Comparison of ENCODE assay signal across 10 mouse cellular contexts in the genomic region with DNA sequence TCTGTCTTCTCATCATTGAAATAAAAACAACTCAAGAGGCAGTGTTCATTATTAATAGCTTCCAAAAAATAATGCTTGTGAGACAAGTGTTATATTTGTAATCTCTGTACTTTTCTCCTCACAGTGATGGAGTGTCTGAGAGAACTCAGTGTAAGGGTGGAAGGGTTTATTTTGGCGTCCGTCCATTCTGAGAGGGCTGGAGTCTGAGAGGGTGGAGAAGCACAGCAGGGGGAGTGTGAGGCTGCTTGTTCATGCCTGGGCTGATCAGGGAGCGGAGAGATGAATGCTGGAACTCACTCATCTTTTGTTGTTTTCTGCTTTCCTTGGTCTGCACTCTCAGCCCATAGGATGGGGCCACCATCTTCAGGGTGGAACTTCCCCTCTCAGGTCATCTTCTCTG. TPM values are rescaled to one million over a fixed set of nuclear protein-coding genes. Genes with fewer than 3 reads are reported as not detected.
DNase-seq lines count a peak whose midpoint lies in the region; ATAC-seq and TF ChIP-seq lines count a peak whose summit lies in the region.
"Had no signal": no experiment of that assay in that cellular context is flagged by ENCODE, and none has a peak within 500 bp of the region (broad histone marks: within the 10 kb centered on the region; RNA-seq: fewer than 3 reads in every experiment).

No protein-coding gene starts in this region.

- peak; percentile 25 for DNase-seq in layer of hippocampus, adult 9-11 months
- no peak for DNase-seq in layer of hippocampus, adult 8-10 months (ENCODE audit: low spot score in 2 of 2)
- DNase-seq in heart, postnatal 4 days: peak; percentile 53
- DNase-seq in lung, postnatal 4 days: peak; percentile 49 to 52
- DNase-seq in gastrocnemius, adult 2 months: no peak

- intact Hi-C loops in gastrocnemius, adult 2 months (cut with DNase I): no loop called here

- WGBS in forebrain, embryonic 16.5 days: 16% methylated on average over 3 of the region's 3 CpGs

- H3K36me3 ChIP-seq in forebrain, embryonic 16.5 days (ENCODE audit: control insufficient read depth, insufficient read depth): no peaks in the 10 kb centered on the region; the same call in 1 of the 2 replicates
- H3K36me3 ChIP-seq: limb, embryonic 12.5 days had no signal

- H3K27me3 ChIP-seq in forebrain, embryonic 16.5 days (replicated peaks; ENCODE audit: control insufficient read depth, insufficient read depth, low read length): no peaks in the 10 kb centered on the region
- H3K27me3 ChIP-seq: limb, embryonic 12.5 days had no signal

- H3K4me2 ChIP-seq in forebrain, embryonic 16.5 days (ENCODE audit: low read length): no peak overlapping the region
- H3K4me2 ChIP-seq: limb, embryonic 12.5 days had no signal

- ATAC-seq in forebrain, embryonic 16.5 days: peak; percentile 81
- ATAC-seq in megakaryocyte, adult 5-6 weeks (ENCODE audit: poor library complexity, severe bottlenecking): no peak
- no peak for ATAC-seq in megakaryocyte progenitor cell, adult 5-6 weeks (replicated peaks; ENCODE audit: poor library complexity)

- no peak overlapping the region for H3K4me3 ChIP-seq in forebrain, embryonic 16.5 days (replicated peaks; ENCODE audit: low read length)
- H3K4me3 ChIP-seq in gastrocnemius, adult 2 months: no peak overlapping the region
- H3K4me3 ChIP-seq: erythroblast, embryonic 14.5 days; limb, embryonic 12.5 days had no signal

- H3K9me3 ChIP-seq in forebrain, embryonic 16.5 days (ENCODE audit: control insufficient read depth, low read length): no peaks in the 10 kb centered on the region
- H3K9me3 ChIP-seq: limb, embryonic 12.5 days had no signal

- no peak for TF ChIP-seq CTCF in gastrocnemius, adult 2 months (IDR thresholded peaks at IDR 0.05)

- no peak overlapping the region for H3K27ac ChIP-seq in forebrain, embryonic 16.5 days (ENCODE audit: low read length)
- H3K27ac ChIP-seq in gastrocnemius, adult 2 months: no peak overlapping the region
- H3K27ac ChIP-seq: limb, embryonic 12.5 days had no signal

- H3K4me1 ChIP-seq in forebrain, embryonic 16.5 days (replicated peaks; ENCODE audit: control insufficient read depth, insufficient read depth, low read length): peaks cover 3% of the 10 kb centered on the region; the same call in 1 of the 2 replicates

- no peak overlapping the region for H3K9ac ChIP-seq in forebrain, embryonic 16.5 days (replicated peaks; ENCODE audit: low read depth, low read length)
- H3K9ac ChIP-seq: limb, embryonic 12.5 days had no signal

RNA-seq across cellular contexts. Expression of gene Mab21l3, which starts 36.8 kb away (rescaled TPM):
- not detected for total RNA-seq in layer of hippocampus, adult 8-10 months (2022)
- 0.35 and 0.41 TPM in 2 replicates for polyA plus RNA-seq in forebrain, embryonic 16.5 days (2015; fragmentation: Nextera tagmentation; extraction: Ambion mirVana)
- total RNA-seq in heart, postnatal 4 days (2021): under 1 TPM; 0.25 to 0.26 TPM
- total RNA-seq in megakaryocyte, adult 5-6 weeks (2015): not detected in 2 replicates
- not detected in 2 replicates for total RNA-seq in megakaryocyte, adult 5-6 weeks (2017)
- total RNA-seq in megakaryocyte progenitor cell, adult 5-6 weeks (2015): not detected in 2 replicates
- total RNA-seq in megakaryocyte progenitor cell, adult 5-6 weeks (2017): not detected in 2 replicates
- total RNA-seq in gastrocnemius, adult 2 months (2021): not detected
- polyA plus RNA-seq: erythroblast, embryonic 14.5 days had no signal

RNA-seq across cellular contexts. Expression of gene Slc22a15, which starts 38.7 kb away (rescaled TPM):
- total RNA-seq in layer of hippocampus, adult 8-10 months (2022): 10 to 100 TPM in 2 of 4 experiments, 1 to 10 TPM in 2; 9.5 to 10.3 (median 10.1) TPM
- polyA plus RNA-seq in forebrain, embryonic 16.5 days (2015; fragmentation: Nextera tagmentation; extraction: Ambion mirVana): 3.9 and 4.6 TPM in 2 replicates
- 1 to 10 TPM; 8.4 to 8.8 TPM for total RNA-seq in heart, postnatal 4 days (2021)
- total RNA-seq in megakaryocyte, adult 5-6 weeks (2015): 33.2 and 36.1 TPM in 2 replicates
- 17.2 and 22.8 TPM in 2 replicates for total RNA-seq in megakaryocyte, adult 5-6 weeks (2017)
- 9.5 and 12.9 TPM in 2 replicates for total RNA-seq in megakaryocyte progenitor cell, adult 5-6 weeks (2015)
- 5.4 and 7.4 TPM in 2 replicates for total RNA-seq in megakaryocyte progenitor cell, adult 5-6 weeks (2017)
- total RNA-seq in gastrocnemius, adult 2 months (2021): under 1 TPM; 0.41 to 0.98 TPM
- polyA plus RNA-seq: erythroblast, embryonic 14.5 days had no signal

Comparison
In these comparisons a context has a peak if more than half of its experiments do, and no peak if none do; other contexts are left out.
1. DNase-seq: peak in layer of hippocampus, adult 9-11 months (single experiment), heart, postnatal 4 days (single experiment) and lung, postnatal 4 days (2 of 2); none in layer of hippocampus, adult 8-10 months (0 of 2) and gastrocnemius, adult 2 months (single experiment).